Mouse (Mus musculus) embryonic fibroblast, embryonic 13.5 days (primary cell): ENCODE measurements around the gene Tpk1.

ENCODE experiments used
- CTCF ChIP-seq: IDR thresholded peaks from 2 replicates; pipeline ENCODE4 v1.5.1; 2011; ENCODE audit warnings: mild to moderate bottlenecking, control low read depth, low read length, moderate library complexity, borderline replicate concordance; ENCODE audit not compliant: insufficient read depth
- POLR2A ChIP-seq: IDR thresholded peaks from 2 replicates; pipeline ENCODE4 v1.6.1; 2011; ENCODE audit warnings: low read depth, mild to moderate bottlenecking, control low read depth, low read length, moderate library complexity

- TF ChIP-seq CTCF (no peak), POLR2A (no peak)
These were observed 22.4 kb downstream of the Tpk1 start for GRCm38 (mm10) chr6:43643718-43644117.
